Mouse (Mus musculus) forebrain, embryonic 13.5 days (tissue): Measurements from ENCODE around the gene Map3k5. TPM values are rescaled to one million over a fixed set of nuclear protein-coding genes. Genes with fewer than 3 reads are reported as not detected.

Experiments
- ATAC-seq: fragments of 200-750 bp; cut with Nextera tagmentation; 2 replicates; pipeline ENCODE4 v1.8.0; 2017
- H3K27ac ChIP-seq: fragments of 300-500 bp; sonication (generic); 2 replicates; pipeline ENCODE4 v1.5.1; 2015; ENCODE audit warnings: inconsistent platforms, mild to moderate bottlenecking, moderate library complexity
- H3K27me3 ChIP-seq: fragments of 300-500 bp; sonication (generic); 2 replicates; pipeline ENCODE4 v1.6.1; 2015; ENCODE audit warnings: mild to moderate bottlenecking, inconsistent platforms
- H3K36me3 ChIP-seq: fragments of 300-500 bp; sonication (generic); 2 replicates; pipeline ENCODE4 v1.6.1; 2015; ENCODE audit warnings: mild to moderate bottlenecking, inconsistent platforms; ENCODE audit not compliant: poor library complexity, severe bottlenecking
- H3K4me1 ChIP-seq: fragments of 300-500 bp; sonication (generic); 2 replicates; pipeline ENCODE4 v1.6.1; 2015; ENCODE audit warnings: inconsistent platforms
- H3K4me2 ChIP-seq: fragments of 300-500 bp; sonication (generic); 2 replicates; pipeline ENCODE4 v1.6.1; 2015; ENCODE audit warnings: inconsistent platforms, mild to moderate bottlenecking, moderate library complexity
- H3K4me3 ChIP-seq: fragments of 300-500 bp; sonication (generic); 2 replicates; pipeline ENCODE4 v1.5.1; 2015; ENCODE audit warnings: mild to moderate bottlenecking, inconsistent platforms
- H3K9ac ChIP-seq: fragments of 300-500 bp; sonication (generic); 2 replicates; pipeline ENCODE4 v1.6.1; 2015; ENCODE audit warnings: mild to moderate bottlenecking, inconsistent platforms
- H3K9me3 ChIP-seq: fragments of 300-500 bp; sonication (generic); replicated peaks from 2 replicates; pipeline ENCODE4 v1.6.1; 2016; ENCODE audit warnings: inconsistent platforms
- WGBS: fragments of 180-500 bp; shearing (Covaris S2); methylation state at CpG from one replicate; pipeline ENCODE4 v1.1.7; 2015; 5-methylcytosine and 5-hydroxymethylcytosine counted together
- polyA plus RNA-seq: library from polyadenylated mRNA; unstranded; fragments of >200 nt; fragmentation: Nextera tagmentation; extraction: Ambion mirVana; gene quantifications from 2 replicates; pipeline ENCODE4 v1.2.1, GENCODE M21; 2015

The Map3k5 gene
- polyA plus RNA-seq, 1 experiment from 2014 or later = 0.36 TPM

- no peaks in the 10 kb centered on the region for H3K4me1 ChIP-seq
- no peaks in the 10 kb centered on the region for H3K27me3 ChIP-seq
- H3K4me2 ChIP-seq = no peak overlapping the region
- no peak for ATAC-seq
- H3K9ac ChIP-seq = no peak overlapping the region
- WGBS = 94% methylated on average over 6 of the region's 6 CpGs
- H3K27ac ChIP-seq = no peak overlapping the region
- H3K9me3 ChIP-seq = no peaks in the 10 kb centered on the region
- no peak overlapping the region for H3K4me3 ChIP-seq
- H3K36me3 ChIP-seq = no peaks in the 10 kb centered on the region
These were observed 137.4 kb downstream of the Map3k5 start for GRCm38 (mm10) chr10:20071716-20072115.

- Histone ChIP-seq H3K27ac (no peak overlapping the region), H3K9me3 (no peaks in the 10 kb centered on the region), H3K27me3 (no peaks in the 10 kb centered on the region), H3K36me3 (no peaks in the 10 kb centered on the region), H3K4me2 (no peak overlapping the region), H3K9ac (no peak overlapping the region), H3K4me1 (no peaks in the 10 kb centered on the region), H3K4me3 (no peak overlapping the region)
- WGBS = 65% methylated on average over 7 of the region's 7 CpGs
- ATAC-seq = peak; percentile 69
These were observed 139.1 kb downstream of the Map3k5 start for GRCm38 (mm10) chr10:20073236-20073893.

GRCm38 (mm10) chr10:20076541-20077469, 142.5 kb downstream of the Map3k5 start:
- Histone ChIP-seq H3K4me3 (no peak overlapping the region), H3K9ac (no peak overlapping the region), H3K4me2 (no peak overlapping the region), H3K4me1 (no peaks in the 10 kb centered on the region), H3K36me3 (no peaks in the 10 kb centered on the region), H3K27me3 (no peaks in the 10 kb centered on the region), H3K27ac (no peak overlapping the region), H3K9me3 (no peaks in the 10 kb centered on the region)
- ATAC-seq = no peak
- 85% methylated on average over 13 of the region's 13 CpGs for WGBS

GRCm38 (mm10) chr10:20078350-20078749, 144.1 kb downstream of the Map3k5 start:
- no peaks in the 10 kb centered on the region for H3K36me3 ChIP-seq
- no peaks in the 10 kb centered on the region for H3K4me1 ChIP-seq
- H3K9ac ChIP-seq = no peak overlapping the region
- 98% methylated on average over 2 of the region's 2 CpGs for WGBS
- no peak overlapping the region for H3K4me2 ChIP-seq
- no peaks in the 10 kb centered on the region for H3K9me3 ChIP-seq
- no peak overlapping the region for H3K27ac ChIP-seq
- no peaks in the 10 kb centered on the region for H3K27me3 ChIP-seq
- no peak for ATAC-seq
- no peak overlapping the region for H3K4me3 ChIP-seq

- H3K4me3 ChIP-seq = no peak overlapping the region
- no peak for ATAC-seq
- no peaks in the 10 kb centered on the region for H3K27me3 ChIP-seq
- 67% methylated on average over 2 of the region's 2 CpGs for WGBS
- H3K4me2 ChIP-seq = no peak overlapping the region
- H3K27ac ChIP-seq = no peak overlapping the region
- no peaks in the 10 kb centered on the region for H3K9me3 ChIP-seq
- no peaks in the 10 kb centered on the region for H3K36me3 ChIP-seq
- no peaks in the 10 kb centered on the region for H3K4me1 ChIP-seq
- H3K9ac ChIP-seq = no peak overlapping the region
These were observed 153.6 kb downstream of the Map3k5 start for GRCm38 (mm10) chr10:20087841-20088240.

GRCm38 (mm10) chr10:20089026-20089425, 154.8 kb downstream of the Map3k5 start:
- H3K4me1 ChIP-seq = no peaks in the 10 kb centered on the region
- no peak for ATAC-seq
- no peaks in the 10 kb centered on the region for H3K36me3 ChIP-seq
- H3K9ac ChIP-seq = no peak overlapping the region
- H3K9me3 ChIP-seq = no peaks in the 10 kb centered on the region
- no peak overlapping the region for H3K27ac ChIP-seq
- H3K27me3 ChIP-seq = no peaks in the 10 kb centered on the region
- no peak overlapping the region for H3K4me2 ChIP-seq
- no peak overlapping the region for H3K4me3 ChIP-seq
- whole genome bisulfite sequencing = 51% methylated on average over 3 of the region's 3 CpGs

GRCm38 (mm10) chr10:20090171-20090570, 155.9 kb downstream of the Map3k5 start:
- no peak overlapping the region for H3K9ac ChIP-seq
- no peak overlapping the region for H3K27ac ChIP-seq
- no peak for ATAC-seq
- H3K36me3 ChIP-seq = no peaks in the 10 kb centered on the region
- H3K4me3 ChIP-seq = no peak overlapping the region
- H3K4me1 ChIP-seq = no peaks in the 10 kb centered on the region
- no peaks in the 10 kb centered on the region for H3K27me3 ChIP-seq
- 88% methylated on average over 11 of the region's 11 CpGs for WGBS
- H3K4me2 ChIP-seq = no peak overlapping the region
- H3K9me3 ChIP-seq = no peaks in the 10 kb centered on the region

- Histone ChIP-seq H3K4me2 (no peak overlapping the region), H3K27ac (no peak overlapping the region), H3K4me1 (no peaks in the 10 kb centered on the region), H3K27me3 (no peaks in the 10 kb centered on the region), H3K36me3 (no peaks in the 10 kb centered on the region), H3K9ac (no peak overlapping the region), H3K9me3 (no peaks in the 10 kb centered on the region), H3K4me3 (no peak overlapping the region)
- no peak for ATAC-seq
- WGBS = 95% methylated on average over 2 of the region's 2 CpGs
These were observed 157.1 kb downstream of the Map3k5 start for GRCm38 (mm10) chr10:20091416-20091815.

GRCm38 (mm10) chr10:20092371-20092770, 158.1 kb downstream of the Map3k5 start:
- Histone ChIP-seq H3K27me3 (no peaks in the 10 kb centered on the region), H3K9me3 (no peaks in the 10 kb centered on the region), H3K4me2 (no peak overlapping the region), H3K9ac (no peak overlapping the region), H3K36me3 (no peaks in the 10 kb centered on the region), H3K4me1 (no peaks in the 10 kb centered on the region), H3K4me3 (no peak overlapping the region), H3K27ac (no peak overlapping the region)
- WGBS = 88% methylated on average over 3 of the region's 3 CpGs
- no peak for ATAC-seq

GRCm38 (mm10) chr10:20101456-20101855, 167.2 kb downstream of the Map3k5 start:
- Histone ChIP-seq H3K9ac (no peak overlapping the region), H3K4me1 (no peaks in the 10 kb centered on the region), H3K9me3 (no peaks in the 10 kb centered on the region), H3K4me2 (no peak overlapping the region), H3K36me3 (no peaks in the 10 kb centered on the region), H3K4me3 (no peak overlapping the region), H3K27ac (no peak overlapping the region), H3K27me3 (no peaks in the 10 kb centered on the region)
- 98% methylated on average over 6 of the region's 6 CpGs for WGBS
- ATAC-seq = no peak

DNA sequence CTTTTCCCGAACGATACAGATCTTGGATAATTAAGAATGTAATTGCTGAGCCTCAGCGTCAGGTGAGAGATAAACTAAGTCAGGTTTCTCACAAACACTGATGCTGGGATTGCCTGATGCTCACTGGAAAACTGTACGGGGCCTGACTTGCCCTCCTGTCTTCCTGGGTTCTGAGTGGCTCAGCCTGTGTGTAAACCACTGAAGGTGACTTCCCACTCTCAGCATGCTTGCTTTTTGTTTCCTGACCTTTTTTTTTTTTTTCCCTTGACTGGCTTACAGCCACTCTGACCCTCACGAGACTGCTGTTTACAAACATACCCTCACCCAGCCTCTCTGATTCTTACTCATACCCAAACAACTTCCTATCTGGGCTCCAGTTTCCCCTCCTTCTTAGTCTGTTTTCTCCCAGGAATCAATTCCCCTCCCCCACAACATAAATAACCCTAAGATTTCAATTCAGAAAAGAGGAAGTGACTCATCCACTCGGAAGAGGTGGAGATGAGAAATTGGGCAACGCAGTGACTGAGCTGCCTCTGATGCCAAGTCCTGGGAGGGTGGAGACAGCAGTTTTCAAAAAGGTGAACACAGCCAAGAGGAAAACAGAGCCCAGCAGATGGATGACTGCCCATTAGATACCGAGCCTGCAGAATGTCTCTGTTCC, 170.1 kb downstream of the Map3k5 start:
- ATAC-seq = 0 out of 2 replicates have a peak, but pooled peaks have one; percentile 33
- Histone ChIP-seq H3K36me3 (no peaks in the 10 kb centered on the region), H3K9ac (no peak overlapping the region), H3K4me3 (no peak overlapping the region), H3K9me3 (no peaks in the 10 kb centered on the region), H3K4me2 (no peak overlapping the region), H3K4me1 (no peaks in the 10 kb centered on the region), H3K27me3 (no peaks in the 10 kb centered on the region), H3K27ac (no peak overlapping the region)
- 79% methylated on average over 8 of the region's 8 CpGs for WGBS

GRCm38 (mm10) chr10:20105575-20105974, 171.3 kb downstream of the Map3k5 start:
- 77% methylated on average over 4 of the region's 4 CpGs for WGBS
- no peaks in the 10 kb centered on the region for H3K4me1 ChIP-seq
- no peak for ATAC-seq
- no peaks in the 10 kb centered on the region for H3K36me3 ChIP-seq
- no peak overlapping the region for H3K27ac ChIP-seq
- no peaks in the 10 kb centered on the region for H3K9me3 ChIP-seq
- H3K4me3 ChIP-seq = no peak overlapping the region
- H3K4me2 ChIP-seq = no peak overlapping the region
- no peak overlapping the region for H3K9ac ChIP-seq
- no peaks in the 10 kb centered on the region for H3K27me3 ChIP-seq
